Mouse (Mus musculus): ENCODE measurements at regions not wholly inside any gene's neighbourhood (a gene's known extent, or its start where the extent isn't known, plus 50 kb on each side); places are given as distances from the start of the nearest gene placed in this dataset.
A peak's percentile ranks its signal among the peaks of the same experiment; 100 is the strongest.

- DNase-seq (ENCODE audit: low spot score in 2 of 2) = no peak
These were observed 320.4 kb downstream of the Atp6ap1l start for GRCm38 (mm10) chr13:90584766-90585165.

- no peak for DNase-seq (ENCODE audit: low spot score in 2 of 2)
These were observed 329.8 kb downstream of the Atp6ap1l start for GRCm38 (mm10) chr13:90575371-90575770.

GRCm38 (mm10) chr13:90572580-90572979, 332.6 kb downstream of the Atp6ap1l start:
- DNase-seq (ENCODE audit: low spot score in 2 of 2) = no peak

GRCm38 (mm10) chr13:90563183-90563840, 341.8 kb downstream of the Atp6ap1l start:
- no peak for DNase-seq (ENCODE audit: low spot score in 2 of 2)

GRCm38 (mm10) chr13:90560095-90560494, 345.1 kb downstream of the Atp6ap1l start:
- no peak for DNase-seq (ENCODE audit: low spot score in 2 of 2)

- no peak for DNase-seq (ENCODE audit: low spot score in 2 of 2)
These were observed 345.7 kb downstream of the Atp6ap1l start for GRCm38 (mm10) chr13:90559481-90559880.

GRCm38 (mm10) chr13:90551166-90551565, 354.0 kb downstream of the Atp6ap1l start:
- DNase-seq (ENCODE audit: low spot score in 2 of 2) = no peak

GRCm38 (mm10) chr13:90546288-90547035, 358.7 kb downstream of the Atp6ap1l start:
- no peak for DNase-seq (ENCODE audit: low spot score in 2 of 2)

GRCm38 (mm10) chr13:90545816-90546215, 359.3 kb downstream of the Atp6ap1l start:
- DNase-seq (ENCODE audit: low spot score in 2 of 2) = no peak

GRCm38 (mm10) chr13:90537525-90537924, 367.6 kb downstream of the Atp6ap1l start:
- no peak for DNase-seq (ENCODE audit: low spot score in 2 of 2)

- no peak for DNase-seq (ENCODE audit: low spot score in 2 of 2)
These were observed 378.2 kb downstream of the Atp6ap1l start for GRCm38 (mm10) chr13:90526998-90527397.

- DNase-seq (ENCODE audit: low spot score in 2 of 2) = no peak
These were observed 379.4 kb downstream of the Atp6ap1l start for GRCm38 (mm10) chr13:90525801-90526200.

GRCm38 (mm10) chr13:90521758-90522245, 383.4 kb downstream of the Atp6ap1l start:
- no peak for DNase-seq (ENCODE audit: low spot score in 2 of 2)

GRCm38 (mm10) chr13:90520992-90521757, 384.0 kb downstream of the Atp6ap1l start:
- no peak for DNase-seq (ENCODE audit: low spot score in 2 of 2)

- DNase-seq (ENCODE audit: low spot score in 2 of 2) = peak in 1 of 2 experiments; percentile 76
These were observed 389.2 kb downstream of the Atp6ap1l start for GRCm38 (mm10) chr13:90515773-90516503.

GRCm38 (mm10) chr13:90513867-90514266, 391.3 kb downstream of the Atp6ap1l start:
- DNase-seq (ENCODE audit: low spot score in 2 of 2) = no peak

GRCm38 (mm10) chr13:90512786-90513401, 392.3 kb downstream of the Atp6ap1l start:
- DNase-seq (ENCODE audit: low spot score in 2 of 2) = no peak

GRCm38 (mm10) chr13:90510479-90510878, 394.7 kb downstream of the Atp6ap1l start:
- no peak for DNase-seq (ENCODE audit: low spot score in 2 of 2)

- no peak for DNase-seq (ENCODE audit: low spot score in 2 of 2)
These were observed 402.0 kb downstream of the Atp6ap1l start for GRCm38 (mm10) chr13:90503188-90503587.

GRCm38 (mm10) chr13:90502141-90502540, 403.0 kb downstream of the Atp6ap1l start:
- DNase-seq (ENCODE audit: low spot score in 2 of 2) = no peak

GRCm38 (mm10) chr13:90498978-90499377, 406.2 kb downstream of the Atp6ap1l start:
- no peak for DNase-seq (ENCODE audit: low spot score in 2 of 2)

Data from layer of hippocampus, adult 18-20 months (tissue).